Mouse (Mus musculus) embryo, embryonic 11 days (tissue): ENCODE measurements around the gene Nlgn1.

Source experiments
- DNase-seq: peaks from one replicate; pipeline ENCODE4 v3.0.0-alpha.2; 2015

The Nlgn1 gene

GRCm38 (mm10) chr3:26332400-26333238 is at the start of gene Nlgn1:
Gene Nlgn1, minus strand, starts transcription at chr3:26332460.
- DNase-seq = no peak

- DNase-seq = no peak
These were observed 46.0 kb upstream of the Nlgn1 start for GRCm38 (mm10) chr3:26378272-26378671.

GRCm38 (mm10) chr3:26355082-26355481 is 22.8 kb upstream of the Nlgn1 start:
- DNase-seq = no peak

GRCm38 (mm10) chr3:26354483-26355030 is 22.3 kb upstream of the Nlgn1 start:
- DNase-seq = peak; percentile 12

GRCm38 (mm10) chr3:26337495-26337894 is 5.2 kb upstream of the Nlgn1 start:
- DNase-seq = no peak

- DNase-seq = peak; percentile 68
These were observed 1.1 kb upstream of the Nlgn1 start for GRCm38 (mm10) chr3:26333239-26333811.

GRCm38 (mm10) chr3:26331177-26332061 is 841 bp downstream of the Nlgn1 start:
- DNase-seq = peak; percentile 67

- DNase-seq = no peak
These were observed 1.4 kb downstream of the Nlgn1 start for GRCm38 (mm10) chr3:26330863-26331176.

GRCm38 (mm10) chr3:26330019-26330418 is 2.2 kb downstream of the Nlgn1 start:
- no peak for DNase-seq

- DNase-seq = peak; percentile 23
These were observed 7.8 kb downstream of the Nlgn1 start for GRCm38 (mm10) chr3:26324510-26324909.

- DNase-seq = no peak
These were observed 14.9 kb downstream of the Nlgn1 start for GRCm38 (mm10) chr3:26317397-26317796.

- DNase-seq = no peak
These were observed 34.4 kb downstream of the Nlgn1 start for GRCm38 (mm10) chr3:26297869-26298268.

GRCm38 (mm10) chr3:26270894-26271795 is 61.1 kb downstream of the Nlgn1 start:
- DNase-seq = peak; percentile 13

GRCm38 (mm10) chr3:26246564-26246963 is 85.7 kb downstream of the Nlgn1 start:
- DNase-seq = no peak

- DNase-seq = no peak
These were observed 89.0 kb downstream of the Nlgn1 start for GRCm38 (mm10) chr3:26243274-26243673.

- no peak for DNase-seq
These were observed 102.3 kb downstream of the Nlgn1 start for GRCm38 (mm10) chr3:26230006-26230405.

- no peak for DNase-seq
These were observed 103.4 kb downstream of the Nlgn1 start for GRCm38 (mm10) chr3:26228827-26229226.

GRCm38 (mm10) chr3:26228172-26228781 is 104.0 kb downstream of the Nlgn1 start:
- no peak for DNase-seq

GRCm38 (mm10) chr3:26223500-26223899 is 108.8 kb downstream of the Nlgn1 start:
- no peak for DNase-seq

GRCm38 (mm10) chr3:26216231-26216630 is 116.0 kb downstream of the Nlgn1 start:
- DNase-seq = no peak

- DNase-seq = no peak
These were observed 129.6 kb downstream of the Nlgn1 start for GRCm38 (mm10) chr3:26202702-26203101.

GRCm38 (mm10) chr3:26201410-26201809 is 130.8 kb downstream of the Nlgn1 start:
- no peak for DNase-seq
